Mouse (Mus musculus): Measurements from ENCODE around the gene Gdf11. TPM values are rescaled to one million over a fixed set of nuclear protein-coding genes. Genes with fewer than 3 reads are reported as not detected.

Gdf11 gene
- polyA plus RNA-seq, 1 experiment from 2014 or later = 0.23 TPM

DNA sequence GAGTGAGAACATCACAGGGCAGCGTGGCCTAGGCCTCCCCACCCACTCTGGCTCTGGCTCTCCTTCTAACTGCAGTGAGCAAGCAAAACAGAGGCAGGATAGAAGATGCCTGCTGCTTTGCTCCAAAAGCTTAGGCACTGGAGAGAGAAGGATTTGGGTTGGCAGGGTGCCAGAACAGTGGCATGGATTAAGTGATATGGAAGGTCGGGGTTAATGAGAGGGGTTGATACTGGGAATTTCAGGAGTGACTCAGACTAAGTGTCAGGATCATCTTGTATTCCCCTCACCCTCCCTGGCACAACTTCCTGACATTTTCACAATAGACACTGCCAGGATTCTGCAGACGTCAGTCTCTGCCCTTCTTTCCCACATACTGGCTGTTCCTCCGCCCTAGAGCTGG, 36.8 kb upstream of the Gdf11 start:
- ATAC-seq (no peak), DNase-seq (no peak)
- H3K4me3 ChIP-seq (ENCODE audit: low read depth, low read length) = no peak overlapping the region
- no peaks in the 10 kb centered on the region for H3K9me3 ChIP-seq (ENCODE audit: low read length)
- H3K9ac ChIP-seq (replicated peaks) = no peak overlapping the region
- no peak overlapping the region for H3K27ac ChIP-seq (ENCODE audit: low read depth)
- H3K27me3 ChIP-seq (ENCODE audit: insufficient read depth, low read length) = peaks cover 30% of the 10 kb centered on the region
- TF ChIP-seq CTCF (IDR thresholded peaks at IDR 0.05; ENCODE audit: low read depth) (no peak), EP300 (IDR thresholded peaks at IDR 0.05; ENCODE audit: low read depth) (no peak)
- peaks cover 8% of the 10 kb centered on the region for H3K4me1 ChIP-seq (ENCODE audit: insufficient read depth)
- 55% methylated on average over 4 of the region's 4 CpGs for WGBS (ENCODE audit: insufficient replicate concordance)
- no peak overlapping the region for H3K4me2 ChIP-seq (ENCODE audit: low read depth, low read length)
- no peaks in the 10 kb centered on the region for H3K36me3 ChIP-seq (replicated peaks; ENCODE audit: insufficient read depth, low read length)

DNA sequence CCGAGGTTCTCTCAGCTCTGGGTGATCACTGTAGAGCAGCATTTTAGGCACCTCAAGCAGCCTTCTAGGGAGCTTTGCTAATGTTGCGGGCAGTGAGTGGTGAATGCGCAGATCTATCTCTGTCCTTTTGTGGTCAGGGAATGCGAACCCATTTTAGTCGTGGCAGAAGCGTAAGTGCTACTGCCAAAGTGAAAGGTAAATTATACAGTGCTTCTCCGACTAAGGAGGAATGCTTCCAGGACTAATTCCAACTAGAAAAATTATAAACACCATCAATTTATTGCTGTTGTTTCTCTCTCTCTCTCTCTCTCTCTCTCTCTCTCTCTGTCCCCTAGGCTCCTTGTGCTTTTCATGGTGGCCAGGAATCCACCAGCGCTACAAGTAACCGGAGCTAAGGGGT, 32.4 kb upstream of the Gdf11 start, which contains the start of gene Bloc1s1:
Bloc1s1 (minus strand) TSS at position 101 of the 400 bp plus-strand sequence.
- H3K27ac ChIP-seq (ENCODE audit: low read depth) = peak within 1 kb of the TSS; percentile 92
- H3K9ac ChIP-seq (replicated peaks) = peak within 1 kb of the TSS; percentile 77
- H3K4me2 ChIP-seq (ENCODE audit: low read depth, low read length) = peak within 1 kb of the TSS; percentile 79
- peaks cover under 1% of the 10 kb centered on the region; the same call in 1 of the 2 replicates for H3K27me3 ChIP-seq (ENCODE audit: insufficient read depth, low read length)
- TF ChIP-seq EP300 (IDR thresholded peaks at IDR 0.05; ENCODE audit: low read depth) (no peak), CTCF (IDR thresholded peaks at IDR 0.05; ENCODE audit: low read depth) (no peak)
- peak within 1 kb of the TSS; percentile 74 for H3K4me3 ChIP-seq (ENCODE audit: low read depth, low read length)
- ATAC-seq (no peak), DNase-seq (no peak)
- H3K4me1 ChIP-seq (ENCODE audit: insufficient read depth) = peaks cover 31% of the 10 kb centered on the region
- H3K36me3 ChIP-seq (replicated peaks; ENCODE audit: insufficient read depth, low read length) = 0 out of 2 replicates have a peak, but pooled peaks cover 3% of the 10 kb centered on the region
- H3K9me3 ChIP-seq (ENCODE audit: low read length) = no peaks in the 10 kb centered on the region
- 57% methylated on average over 9 of the region's 9 CpGs for WGBS (ENCODE audit: insufficient replicate concordance)

DNA sequence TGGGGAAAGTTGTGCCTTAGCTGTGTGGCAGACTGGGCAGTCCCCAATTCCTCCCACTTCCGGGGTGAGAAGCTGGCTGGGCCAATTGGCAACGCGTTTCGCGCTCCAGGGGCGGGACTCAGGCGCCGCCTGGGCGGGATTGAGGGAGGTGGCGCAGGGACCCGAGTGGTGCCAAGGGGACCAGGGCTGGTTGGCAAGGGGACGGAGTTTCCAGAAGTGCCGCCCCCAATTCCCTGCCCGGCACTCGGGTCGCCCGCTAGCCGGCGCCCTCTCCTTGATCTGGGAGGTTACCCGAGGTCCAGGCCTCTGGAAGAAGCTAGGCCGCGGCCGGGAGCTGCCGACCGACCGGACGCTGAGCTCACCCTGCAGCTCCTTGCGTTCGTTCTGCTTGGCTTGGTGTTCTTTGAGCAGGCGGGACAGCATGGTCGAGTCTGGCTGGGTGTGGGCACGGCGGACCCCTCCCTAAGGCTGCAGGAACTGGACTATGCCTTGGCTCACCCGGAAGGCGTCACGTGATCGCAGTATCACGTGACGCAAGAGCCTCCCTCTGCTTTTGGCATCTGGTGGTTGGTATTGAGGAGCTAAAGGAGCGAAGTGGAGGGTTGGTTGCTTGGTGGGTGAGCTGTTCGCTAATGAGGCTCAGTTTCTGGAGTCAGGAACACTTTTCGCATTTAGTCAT, 31.6 kb upstream of the Gdf11 start:
- DNase-seq (peak; percentile 94), ATAC-seq (peak; percentile 95)
- Histone ChIP-seq H3K9me3 (ENCODE audit: low read length) (no peaks in the 10 kb centered on the region), H3K27ac (ENCODE audit: low read depth) (peak overlapping the region; percentile 92), H3K4me1 (ENCODE audit: insufficient read depth) (peaks cover 35% of the 10 kb centered on the region), H3K4me3 (ENCODE audit: low read depth, low read length) (peak overlapping the region; percentile 74), H3K36me3 (replicated peaks; ENCODE audit: insufficient read depth, low read length) (0 out of 2 replicates have a peak, but pooled peaks cover 3% of the 10 kb centered on the region), H3K4me2 (ENCODE audit: low read depth, low read length) (peak overlapping the region; percentile 79), H3K9ac (replicated peaks) (peak overlapping the region; percentile 77), H3K27me3 (ENCODE audit: insufficient read depth, low read length) (no peaks in the 10 kb centered on the region)
- TF ChIP-seq EP300 (IDR thresholded peaks at IDR 0.05; ENCODE audit: low read depth) (peak; percentile 53; the same call in 1 of the 2 replicates), CTCF (IDR thresholded peaks at IDR 0.05; ENCODE audit: low read depth) (peak; percentile 54)
- 0% methylated on average over 31 of the region's 42 CpGs for WGBS (ENCODE audit: insufficient replicate concordance)

DNA sequence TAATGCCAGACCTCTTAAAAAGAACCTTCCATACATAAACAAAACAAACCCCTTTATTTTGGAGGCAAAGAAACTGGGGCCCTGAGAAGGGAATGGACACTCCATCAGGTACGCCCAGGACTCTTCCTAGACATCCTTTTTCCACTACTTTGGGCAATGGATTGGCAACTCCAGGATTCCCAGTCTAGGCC, 31.2 kb upstream of the Gdf11 start, which contains the start of gene Rdh5:
Rdh5 (minus strand) TSS at position 67 of the 191 bp plus-strand sequence.
- Histone ChIP-seq H3K9me3 (ENCODE audit: low read length) (no peaks in the 10 kb centered on the region), H3K4me3 (ENCODE audit: low read depth, low read length) (peak within 1 kb of the TSS; percentile 74), H3K9ac (replicated peaks) (peak within 1 kb of the TSS; percentile 77), H3K36me3 (replicated peaks; ENCODE audit: insufficient read depth, low read length) (0 out of 2 replicates have a peak, but pooled peaks cover 3% of the 10 kb centered on the region), H3K27ac (ENCODE audit: low read depth) (peak within 1 kb of the TSS; percentile 92), H3K4me1 (ENCODE audit: insufficient read depth) (peaks cover 37% of the 10 kb centered on the region), H3K4me2 (ENCODE audit: low read depth, low read length) (peak within 1 kb of the TSS; percentile 79), H3K27me3 (ENCODE audit: insufficient read depth, low read length) (no peaks in the 10 kb centered on the region)
- WGBS (ENCODE audit: insufficient replicate concordance) = 25% methylated on average over 1 of the region's 1 CpGs
- no peak for DNase-seq
- TF ChIP-seq CTCF (IDR thresholded peaks at IDR 0.05; ENCODE audit: low read depth) (no peak), EP300 (IDR thresholded peaks at IDR 0.05; ENCODE audit: low read depth) (no peak)
- no peak for ATAC-seq

DNA sequence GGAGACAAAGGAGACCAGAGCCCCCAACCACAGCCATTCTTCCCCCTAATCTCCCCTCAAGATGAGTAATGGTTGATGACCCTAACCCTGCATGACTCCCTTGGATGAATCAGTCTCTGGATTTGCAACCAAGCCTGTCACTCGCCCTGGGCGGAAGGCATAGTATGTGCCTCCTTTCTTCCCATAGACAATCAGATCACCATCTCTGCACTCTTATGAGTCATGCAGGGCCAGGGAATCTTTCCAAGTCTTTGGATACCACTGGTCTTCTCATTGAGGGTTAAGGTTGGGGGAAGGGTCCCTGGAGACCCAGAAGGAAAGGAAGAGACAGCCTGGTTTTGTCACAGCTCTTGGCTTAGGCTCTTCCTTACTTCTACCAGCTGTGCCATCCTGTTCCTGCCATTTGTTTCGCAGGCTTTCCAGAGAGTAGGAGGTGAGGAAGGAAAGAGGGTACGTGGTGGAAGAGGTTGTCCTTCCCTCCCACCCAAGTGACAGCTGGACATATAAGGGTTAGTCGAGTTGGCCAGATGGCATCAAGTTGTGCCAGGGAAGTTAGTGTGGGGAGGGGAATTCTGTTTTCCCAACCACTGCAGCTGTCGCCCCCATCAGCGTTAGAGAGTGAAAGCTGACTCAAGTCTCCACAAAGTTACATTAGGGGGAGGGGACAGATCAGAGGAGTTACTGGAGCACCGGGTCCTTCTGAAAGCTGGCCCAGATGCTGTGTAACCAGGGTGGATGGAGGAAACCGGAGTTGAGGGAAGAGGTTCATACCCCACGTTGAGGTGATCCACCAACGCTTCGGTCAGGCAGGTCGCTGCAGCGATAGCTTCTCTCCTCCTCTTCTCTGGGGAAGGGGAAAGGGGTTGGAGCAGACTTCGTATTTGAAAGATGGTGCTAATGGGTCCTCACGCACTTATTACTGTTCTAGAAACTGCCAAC, 30.6 kb upstream of the Gdf11 start:
- no peaks in the 10 kb centered on the region for H3K27me3 ChIP-seq (ENCODE audit: insufficient read depth, low read length)
- WGBS (ENCODE audit: insufficient replicate concordance) = 67% methylated on average over 16 of the region's 16 CpGs
- peak overlapping the region; percentile 77 for H3K9ac ChIP-seq (replicated peaks)
- TF ChIP-seq CTCF (IDR thresholded peaks at IDR 0.05; ENCODE audit: low read depth) (no peak), EP300 (IDR thresholded peaks at IDR 0.05; ENCODE audit: low read depth) (no peak)
- H3K36me3 ChIP-seq (replicated peaks; ENCODE audit: insufficient read depth, low read length) = 0 out of 2 replicates have a peak, but pooled peaks cover 6% of the 10 kb centered on the region
- DNase-seq (no peak), ATAC-seq (no peak)
- H3K27ac ChIP-seq (ENCODE audit: low read depth) = peak overlapping the region; percentile 92
- H3K4me2 ChIP-seq (ENCODE audit: low read depth, low read length) = peak overlapping the region; percentile 79
- H3K4me3 ChIP-seq (ENCODE audit: low read depth, low read length) = peak overlapping the region; percentile 74
- no peaks in the 10 kb centered on the region for H3K9me3 ChIP-seq (ENCODE audit: low read length)
- H3K4me1 ChIP-seq (ENCODE audit: insufficient read depth) = peaks cover 37% of the 10 kb centered on the region

DNA sequence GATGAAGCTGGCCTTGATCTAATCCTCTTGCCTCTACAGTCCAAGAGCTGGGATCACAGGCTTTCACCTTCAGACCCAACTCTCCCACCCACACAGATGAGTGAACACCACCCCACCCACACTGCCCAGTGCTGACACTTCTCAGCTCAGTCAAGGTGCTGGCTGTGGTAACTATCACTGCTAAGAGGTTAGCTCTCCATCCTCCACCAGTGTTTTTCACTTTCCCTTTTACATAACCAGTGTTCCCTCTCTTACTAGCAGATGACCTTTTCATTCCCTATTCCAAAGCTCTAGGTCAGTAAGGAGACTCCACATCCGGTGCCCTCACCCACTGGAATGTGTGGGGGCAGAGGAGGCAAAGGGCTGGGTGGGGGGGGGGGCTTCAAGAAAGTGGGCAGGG, 29.7 kb upstream of the Gdf11 start:
- Histone ChIP-seq H3K4me3 (ENCODE audit: low read depth, low read length) (no peak overlapping the region), H3K9ac (replicated peaks) (no peak overlapping the region), H3K4me1 (ENCODE audit: insufficient read depth) (peaks cover 37% of the 10 kb centered on the region), H3K9me3 (ENCODE audit: low read length) (no peaks in the 10 kb centered on the region), H3K4me2 (ENCODE audit: low read depth, low read length) (no peak overlapping the region), H3K36me3 (replicated peaks; ENCODE audit: insufficient read depth, low read length) (0 out of 2 replicates have a peak, but pooled peaks cover 10% of the 10 kb centered on the region), H3K27ac (ENCODE audit: low read depth) (no peak overlapping the region), H3K27me3 (ENCODE audit: insufficient read depth, low read length) (no peaks in the 10 kb centered on the region)
- ATAC-seq (no peak), DNase-seq (no peak)
- WGBS (ENCODE audit: insufficient replicate concordance) = 47% methylated on average over 1 of the region's 1 CpGs
- TF ChIP-seq EP300 (IDR thresholded peaks at IDR 0.05; ENCODE audit: low read depth) (no peak), CTCF (IDR thresholded peaks at IDR 0.05; ENCODE audit: low read depth) (no peak)
